8 mouse cellular contexts compared by ENCODE assay signal in genomic region chr2:25582466-25583119, GRCm38 (mm10). TPM values are rescaled to one million over a fixed set of nuclear protein-coding genes. Genes with fewer than 3 reads are reported as not detected.
DNase-seq lines count a peak whose midpoint lies in the region; ATAC-seq lines count a peak whose summit lies in the region.

No protein-coding gene starts in this region.

- no peak; the same call in 1 of the 2 replicates for ATAC-seq in heart, embryonic 11.5 days (replicated peaks; ENCODE audit: insufficient number of reproducible peaks, low FRiP score, low TSS enrichment)
- ATAC-seq in hindbrain, embryonic 16.5 days = peak; percentile 38
- 0 out of 2 replicates have a peak, but pooled peaks have one; percentile 16 for ATAC-seq in megakaryocyte, adult 5-6 weeks (ENCODE audit: poor library complexity, severe bottlenecking)
- no peak; the same call in 1 of the 2 replicates for ATAC-seq in megakaryocyte-erythroid progenitor cell, adult 5-6 weeks (replicated peaks; ENCODE audit: low FRiP score, low TSS enrichment, poor library complexity, severe bottlenecking)

- peaks cover 36% of the 10 kb centered on the region for H3K4me1 ChIP-seq in heart, embryonic 11.5 days (ENCODE audit: control insufficient read depth, insufficient read depth, low read length)
- peaks cover 59% of the 10 kb centered on the region for H3K4me1 ChIP-seq in heart, embryonic 10.5 days
- H3K4me1 ChIP-seq in hindbrain, embryonic 16.5 days (ENCODE audit: control insufficient read depth, insufficient read depth, low read depth, low read length) = peaks cover 42% of the 10 kb centered on the region

- H3K36me3 ChIP-seq in heart, embryonic 11.5 days (ENCODE audit: control insufficient read depth, insufficient read depth, low read length) = peaks cover 13% of the 10 kb centered on the region
- peaks cover 49% of the 10 kb centered on the region for H3K36me3 ChIP-seq in heart, embryonic 10.5 days
- peaks cover 23% of the 10 kb centered on the region for H3K36me3 ChIP-seq in hindbrain, embryonic 16.5 days (ENCODE audit: control insufficient read depth, insufficient read depth, low read length)

- no peak for DNase-seq in heart, embryonic 10.5 days (ENCODE audit: low spot score)
- peak; percentile 19 for DNase-seq in urinary bladder, adult 2 months (ENCODE audit: low spot score)
- no peak for DNase-seq in urinary bladder, postnatal 25 days (ENCODE audit: low spot score)
- no peak for DNase-seq in T-cell, adult 2 months (ENCODE audit: low spot score)

- H3K4me3 ChIP-seq in heart, embryonic 11.5 days (ENCODE audit: low read depth, low read length) = no peak overlapping the region
- H3K4me3 ChIP-seq in heart, embryonic 10.5 days = no peak overlapping the region
- no peak overlapping the region for H3K4me3 ChIP-seq in hindbrain, embryonic 16.5 days (ENCODE audit: low read length)

- peaks cover 33% of the 10 kb centered on the region for H3K27me3 ChIP-seq in heart, embryonic 11.5 days (ENCODE audit: control insufficient read depth, insufficient read depth, low read length)
- H3K27me3 ChIP-seq in heart, embryonic 10.5 days (ENCODE audit: insufficient read depth, poor library complexity, severe bottlenecking) = peaks cover 38% of the 10 kb centered on the region
- H3K27me3 ChIP-seq in hindbrain, embryonic 16.5 days (replicated peaks; ENCODE audit: control insufficient read depth, insufficient read depth, low read length) = peaks cover 32% of the 10 kb centered on the region

- 0 out of 2 replicates have a peak overlapping the region, but pooled peaks have one; percentile 12 for H3K4me2 ChIP-seq in heart, embryonic 11.5 days
- no peak overlapping the region for H3K4me2 ChIP-seq in hindbrain, embryonic 16.5 days (ENCODE audit: low read length)

- 55% methylated on average over 12 of the region's 12 CpGs for WGBS in heart, embryonic 11.5 days (ENCODE audit: insufficient replicate concordance)
- 56% methylated on average over 12 of the region's 12 CpGs for WGBS in heart, embryonic 10.5 days
- 41% methylated on average over 12 of the region's 12 CpGs for WGBS in hindbrain, embryonic 16.5 days

- H3K9ac ChIP-seq in heart, embryonic 11.5 days (ENCODE audit: low read depth, low read length) = peak overlapping the region; percentile 39; the same call in 1 of the 2 replicates
- H3K9ac ChIP-seq in hindbrain, embryonic 16.5 days (ENCODE audit: low read depth, low read length) = no peak overlapping the region

- no peaks in the 10 kb centered on the region for H3K9me3 ChIP-seq in heart, embryonic 11.5 days (replicated peaks; ENCODE audit: control insufficient read depth, low read length)
- H3K9me3 ChIP-seq in heart, embryonic 10.5 days = no peaks in the 10 kb centered on the region
- H3K9me3 ChIP-seq in hindbrain, embryonic 16.5 days (ENCODE audit: control insufficient read depth, low read length) = peaks cover 3% of the 10 kb centered on the region; the same call in 1 of the 2 replicates

- no peak overlapping the region for H3K27ac ChIP-seq in heart, embryonic 11.5 days (ENCODE audit: low read depth, low read length)
- H3K27ac ChIP-seq in heart, embryonic 10.5 days = no peak overlapping the region
- H3K27ac ChIP-seq in hindbrain, embryonic 16.5 days (ENCODE audit: low read depth, low read length) = peak overlapping the region; percentile 48

RNA-seq across cellular contexts. Expression of gene Ajm1, which starts 1.0 kb away (rescaled TPM):
- polyA plus RNA-seq in heart, embryonic 11.5 days (2014; fragmentation: Nextera tagmentation; extraction: Ambion mirVana) = 0.21 TPM in 1 of 2 replicates, not detected in the other
- 0.08 TPM in 1 of 2 replicates, not detected in the other for polyA plus RNA-seq in heart, embryonic 10.5 days (2016; fragmentation: Nextera tagmentation; extraction: Ambion mirVana)
- polyA plus RNA-seq in urinary bladder, adult 2 months (2012; rRNA removed) = 0.47 and 0.57 TPM in 2 replicates
- polyA plus RNA-seq in hindbrain, embryonic 16.5 days (2015; fragmentation: Nextera tagmentation; extraction: Ambion mirVana) = 12.0 and 15.1 TPM in 2 replicates
- not detected in 2 replicates for total RNA-seq in megakaryocyte, adult 5-6 weeks (2015)
- not detected in 2 replicates for total RNA-seq in megakaryocyte, adult 5-6 weeks (2017)
- not detected in 2 replicates for total RNA-seq in megakaryocyte-erythroid progenitor cell, adult 5-6 weeks (2014; fragmentation: Nextera tagmentation)
- total RNA-seq in megakaryocyte-erythroid progenitor cell, adult 5-6 weeks (2017) = 0.09 TPM in 1 of 2 replicates, not detected in the other

RNA-seq across cellular contexts. Expression of gene Phpt1, which starts 7.6 kb away (rescaled TPM):
- polyA plus RNA-seq in heart, embryonic 11.5 days (2014; fragmentation: Nextera tagmentation; extraction: Ambion mirVana) = 167 and 172 TPM in 2 replicates
- 160 and 170 TPM in 2 replicates for polyA plus RNA-seq in heart, embryonic 10.5 days (2016; fragmentation: Nextera tagmentation; extraction: Ambion mirVana)
- polyA plus RNA-seq in urinary bladder, adult 2 months (2012; rRNA removed) = 64.2 and 75.6 TPM in 2 replicates
- polyA plus RNA-seq in hindbrain, embryonic 16.5 days (2015; fragmentation: Nextera tagmentation; extraction: Ambion mirVana) = 164 and 178 TPM in 2 replicates
- total RNA-seq in megakaryocyte, adult 5-6 weeks (2015) = 12.7 and 15.1 TPM in 2 replicates
- 8.4 and 11.8 TPM in 2 replicates for total RNA-seq in megakaryocyte, adult 5-6 weeks (2017)
- total RNA-seq in megakaryocyte-erythroid progenitor cell, adult 5-6 weeks (2014; fragmentation: Nextera tagmentation) = 36.5 and 43.2 TPM in 2 replicates
- total RNA-seq in megakaryocyte-erythroid progenitor cell, adult 5-6 weeks (2017) = 19.1 and 25.2 TPM in 2 replicates

RNA-seq across cellular contexts. Expression of gene Mamdc4, which starts 7.9 kb away (rescaled TPM):
- polyA plus RNA-seq in heart, embryonic 11.5 days (2014; fragmentation: Nextera tagmentation; extraction: Ambion mirVana) = 3.2 and 5.5 TPM in 2 replicates
- polyA plus RNA-seq in heart, embryonic 10.5 days (2016; fragmentation: Nextera tagmentation; extraction: Ambion mirVana) = 1.6 and 3.7 TPM in 2 replicates
- 1.3 and 1.4 TPM in 2 replicates for polyA plus RNA-seq in urinary bladder, adult 2 months (2012; rRNA removed)
- 1.8 and 3.7 TPM in 2 replicates for polyA plus RNA-seq in hindbrain, embryonic 16.5 days (2015; fragmentation: Nextera tagmentation; extraction: Ambion mirVana)
- 0.09 and 2.3 TPM in 2 replicates for total RNA-seq in megakaryocyte, adult 5-6 weeks (2015)
- total RNA-seq in megakaryocyte, adult 5-6 weeks (2017) = 0.15 and 5.0 TPM in 2 replicates
- 6.5 and 8.1 TPM in 2 replicates for total RNA-seq in megakaryocyte-erythroid progenitor cell, adult 5-6 weeks (2014; fragmentation: Nextera tagmentation)
- 0.38 and 2.0 TPM in 2 replicates for total RNA-seq in megakaryocyte-erythroid progenitor cell, adult 5-6 weeks (2017)

RNA-seq across cellular contexts. Expression of gene Edf1, which starts 24.9 kb away (rescaled TPM):
- polyA plus RNA-seq in heart, embryonic 11.5 days (2014; fragmentation: Nextera tagmentation; extraction: Ambion mirVana) = 318 and 356 TPM in 2 replicates
- polyA plus RNA-seq in heart, embryonic 10.5 days (2016; fragmentation: Nextera tagmentation; extraction: Ambion mirVana) = 336 and 382 TPM in 2 replicates
- polyA plus RNA-seq in urinary bladder, adult 2 months (2012; rRNA removed) = 222 and 224 TPM in 2 replicates
- 384 and 413 TPM in 2 replicates for polyA plus RNA-seq in hindbrain, embryonic 16.5 days (2015; fragmentation: Nextera tagmentation; extraction: Ambion mirVana)
- total RNA-seq in megakaryocyte, adult 5-6 weeks (2015) = 155 and 171 TPM in 2 replicates
- total RNA-seq in megakaryocyte, adult 5-6 weeks (2017) = 133 and 145 TPM in 2 replicates
- 151 and 209 TPM in 2 replicates for total RNA-seq in megakaryocyte-erythroid progenitor cell, adult 5-6 weeks (2014; fragmentation: Nextera tagmentation)
- total RNA-seq in megakaryocyte-erythroid progenitor cell, adult 5-6 weeks (2017) = 60.9 and 105 TPM in 2 replicates

RNA-seq across cellular contexts. Expression of gene Rabl6, which starts 25.7 kb away (rescaled TPM):
- 35.9 and 40.0 TPM in 2 replicates for polyA plus RNA-seq in heart, embryonic 11.5 days (2014; fragmentation: Nextera tagmentation; extraction: Ambion mirVana)
- polyA plus RNA-seq in heart, embryonic 10.5 days (2016; fragmentation: Nextera tagmentation; extraction: Ambion mirVana) = 57.9 and 69.6 TPM in 2 replicates
- 66.5 and 73.8 TPM in 2 replicates for polyA plus RNA-seq in urinary bladder, adult 2 months (2012; rRNA removed)
- 65.3 and 71.8 TPM in 2 replicates for polyA plus RNA-seq in hindbrain, embryonic 16.5 days (2015; fragmentation: Nextera tagmentation; extraction: Ambion mirVana)
- 18.3 and 25.7 TPM in 2 replicates for total RNA-seq in megakaryocyte, adult 5-6 weeks (2015)
- 34.0 and 43.0 TPM in 2 replicates for total RNA-seq in megakaryocyte, adult 5-6 weeks (2017)
- total RNA-seq in megakaryocyte-erythroid progenitor cell, adult 5-6 weeks (2014; fragmentation: Nextera tagmentation) = 55.8 and 58.7 TPM in 2 replicates
- total RNA-seq in megakaryocyte-erythroid progenitor cell, adult 5-6 weeks (2017) = 58.5 and 92.0 TPM in 2 replicates

Comparison
In these comparisons a context has a peak if more than half of its experiments do, and no peak if none do; other contexts are left out.
1. ATAC-seq: peak in hindbrain, embryonic 16.5 days (single experiment) and megakaryocyte, adult 5-6 weeks (single experiment); none in heart, embryonic 11.5 days (single experiment) and megakaryocyte-erythroid progenitor cell, adult 5-6 weeks (single experiment).